Mouse (Mus musculus) intestine, embryonic 16.5 days (tissue): Measurements from ENCODE around the gene Runx1. TPM values are rescaled to one million over a fixed set of nuclear protein-coding genes. Genes with fewer than 3 reads are reported as not detected.

Experiments
- ATAC-seq: fragments of 200-750 bp; cut with Nextera tagmentation; 2 replicates; pipeline ENCODE4 v1.8.0; 2017; ENCODE audit warnings: moderate TSS enrichment, moderate library complexity
- H3K27ac ChIP-seq: fragments of 300-500 bp; sonication (generic); 2 replicates; pipeline ENCODE4 v1.5.1; 2014; ENCODE audit warnings: mild to moderate bottlenecking, low read length
- H3K27me3 ChIP-seq: fragments of 300-500 bp; sonication (generic); replicated peaks from 2 replicates; pipeline ENCODE4 v1.6.1; 2014; ENCODE audit warnings: low read length, control low read depth, mixed read lengths; ENCODE audit not compliant: control insufficient read depth, insufficient read depth
- H3K36me3 ChIP-seq: fragments of 300-500 bp; sonication (generic); 2 replicates; pipeline ENCODE4 v1.6.1; 2014; ENCODE audit warnings: low read length, control low read depth; ENCODE audit not compliant: control insufficient read depth, insufficient read depth
- H3K4me1 ChIP-seq: fragments of 300-500 bp; sonication (generic); 2 replicates; pipeline ENCODE4 v1.6.1; 2014; ENCODE audit warnings: low read length, control low read depth, mixed read lengths; ENCODE audit not compliant: control insufficient read depth, insufficient read depth
- H3K4me2 ChIP-seq: fragments of 300-500 bp; sonication (generic); 2 replicates; pipeline ENCODE4 v1.6.1; 2014; ENCODE audit warnings: low read depth, low read length, control low read depth
- H3K4me3 ChIP-seq: fragments of 300-500 bp; sonication (generic); 2 replicates; pipeline ENCODE4 v1.5.1; 2014; ENCODE audit warnings: mild to moderate bottlenecking, low read length
- H3K9ac ChIP-seq: fragments of 300-500 bp; sonication (generic); 2 replicates; pipeline ENCODE4 v1.6.1; 2014; ENCODE audit warnings: low read depth, low read length
- H3K9me3 ChIP-seq: fragments of 300-500 bp; sonication (generic); 2 replicates; pipeline ENCODE4 v1.6.1; 2016; ENCODE audit warnings: low read length, control low read depth; ENCODE audit not compliant: control insufficient read depth
- WGBS: fragments of 180-500 bp; shearing (Covaris S2); extraction: QIAGEN DNeasy Blood & Tissue Kit; methylation state at CpG from one replicate; pipeline ENCODE4 v1.1.7; 2014; 5-methylcytosine and 5-hydroxymethylcytosine counted together
- polyA plus RNA-seq: library from polyadenylated mRNA; unstranded; fragments of >200 nt; fragmentation: Nextera tagmentation; extraction: Ambion mirVana; gene quantifications from 2 replicates; pipeline ENCODE4 v1.2.1, GENCODE M21; 2015

Gene Runx1
- polyA plus RNA-seq, 1 experiment from 2014 or later = 2.3 TPM

DNA sequence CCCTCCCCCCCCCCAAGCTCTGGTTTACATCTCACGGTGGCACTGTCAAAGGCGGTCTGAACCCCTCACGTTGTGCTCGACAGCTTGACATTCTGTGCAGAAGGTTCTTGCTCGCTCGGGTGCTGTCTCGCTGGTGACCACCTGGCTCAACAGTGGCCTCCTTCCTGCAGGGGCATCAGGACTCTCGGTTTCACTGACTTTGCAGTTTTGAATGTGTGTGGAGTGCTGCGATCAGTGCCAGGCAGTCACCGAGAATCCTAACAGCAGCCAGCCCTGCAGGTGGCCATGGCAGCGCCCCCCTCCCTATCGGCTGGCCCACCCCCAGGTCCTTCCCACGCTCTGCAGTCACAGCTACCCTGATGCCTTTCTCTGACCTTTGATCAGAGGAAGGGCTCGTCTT, 4.5 kb upstream of the Runx1 start:
- Histone ChIP-seq H3K27ac (no peak overlapping the region), H3K36me3 (no peaks in the 10 kb centered on the region), H3K9me3 (no peaks in the 10 kb centered on the region), H3K4me2 (no peak overlapping the region), H3K4me1 (no peaks in the 10 kb centered on the region; the same call in 1 of the 2 replicates), H3K27me3 (no peaks in the 10 kb centered on the region), H3K9ac (no peak overlapping the region), H3K4me3 (no peak overlapping the region)
- WGBS = 41% methylated on average over 14 of the region's 14 CpGs
- no peak for ATAC-seq

GRCm38 (mm10) chr16:92828308-92828862, 2.4 kb upstream of the Runx1 start:
- Histone ChIP-seq H3K4me1 (no peaks in the 10 kb centered on the region; the same call in 1 of the 2 replicates), H3K27me3 (no peaks in the 10 kb centered on the region), H3K9me3 (no peaks in the 10 kb centered on the region), H3K4me2 (no peak overlapping the region), H3K36me3 (no peaks in the 10 kb centered on the region), H3K27ac (no peak overlapping the region), H3K9ac (no peak overlapping the region), H3K4me3 (no peak overlapping the region)
- no peak for ATAC-seq
- 44% methylated on average over 8 of the region's 8 CpGs for WGBS

GRCm38 (mm10) chr16:92827663-92828307, 1.8 kb upstream of the Runx1 start:
- no peak for ATAC-seq
- no peak overlapping the region for H3K27ac ChIP-seq
- 65% methylated on average over 7 of the region's 7 CpGs for WGBS
- no peaks in the 10 kb centered on the region for H3K9me3 ChIP-seq
- H3K4me3 ChIP-seq = no peak overlapping the region
- H3K4me1 ChIP-seq = peaks cover 1% of the 10 kb centered on the region
- H3K36me3 ChIP-seq = no peaks in the 10 kb centered on the region
- no peak overlapping the region for H3K9ac ChIP-seq
- no peak overlapping the region for H3K4me2 ChIP-seq
- no peaks in the 10 kb centered on the region for H3K27me3 ChIP-seq

- H3K27me3 ChIP-seq = no peaks in the 10 kb centered on the region
- WGBS = 93% methylated on average over 6 of the region's 6 CpGs
Observed at GRCm38 (mm10) chr16:92826683-92827082, 734 bp upstream of the Runx1 start.

GRCm38 (mm10) chr16:92825204-92825843, 625 bp downstream of the Runx1 start:
- Histone ChIP-seq H3K4me2 (no peak overlapping the region), H3K4me3 (no peak overlapping the region), H3K9ac (no peak overlapping the region), H3K27ac (no peak overlapping the region), H3K9me3 (no peaks in the 10 kb centered on the region), H3K4me1 (peaks cover 3% of the 10 kb centered on the region), H3K27me3 (no peaks in the 10 kb centered on the region), H3K36me3 (no peaks in the 10 kb centered on the region)
- no peak for ATAC-seq
- 77% methylated on average over 18 of the region's 18 CpGs for WGBS

More at GRCm38 (mm10) chr16:92826683-92827082, 734 bp upstream of the Runx1 start:
- no peak overlapping the region for H3K27ac ChIP-seq
- H3K36me3 ChIP-seq = no peaks in the 10 kb centered on the region
- no peak overlapping the region for H3K9ac ChIP-seq
- H3K4me2 ChIP-seq = no peak overlapping the region
- peaks cover 3% of the 10 kb centered on the region for H3K4me1 ChIP-seq
- no peak overlapping the region for H3K4me3 ChIP-seq
- no peaks in the 10 kb centered on the region for H3K9me3 ChIP-seq
- ATAC-seq = no peak

- Histone ChIP-seq H3K9ac (no peak overlapping the region), H3K27ac (no peak overlapping the region), H3K4me2 (no peak overlapping the region), H3K4me3 (no peak overlapping the region), H3K9me3 (no peaks in the 10 kb centered on the region), H3K27me3 (no peaks in the 10 kb centered on the region), H3K4me1 (peaks cover 3% of the 10 kb centered on the region; the same call in 1 of the 2 replicates), H3K36me3 (no peaks in the 10 kb centered on the region)
- WGBS = 85% methylated on average over 9 of the region's 9 CpGs
- ATAC-seq = no peak
Observed at GRCm38 (mm10) chr16:92824723-92825203, 1.2 kb downstream of the Runx1 start.

DNA sequence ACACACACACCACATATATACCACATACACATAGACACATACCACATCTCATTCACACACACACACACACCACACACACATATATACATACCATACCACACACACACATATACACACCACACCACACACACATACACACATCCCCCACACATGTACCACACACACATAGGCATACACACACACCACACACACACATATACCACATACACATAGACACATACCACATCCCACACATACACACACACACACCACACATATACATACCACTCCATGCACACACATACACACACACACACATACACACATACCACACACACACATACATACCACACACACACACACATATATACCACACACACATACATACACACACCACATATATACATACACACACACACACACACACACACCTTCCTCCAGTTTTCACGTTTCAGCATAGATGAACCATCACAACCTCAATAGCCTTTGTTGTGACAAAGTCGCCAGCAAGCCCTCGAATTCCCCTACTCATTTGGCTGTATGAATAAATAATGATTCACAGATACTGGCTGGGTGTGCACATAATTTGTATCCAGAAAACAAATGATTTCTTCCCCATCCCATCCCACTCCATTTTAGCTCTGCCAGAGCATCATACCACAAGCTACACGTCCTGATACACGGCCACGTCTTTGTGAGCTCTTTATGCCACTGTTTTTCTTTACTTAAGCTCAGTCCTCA, 1.8 kb downstream of the Runx1 start:
- Histone ChIP-seq H3K4me1 (peaks cover 3% of the 10 kb centered on the region; the same call in 1 of the 2 replicates), H3K27ac (no peak overlapping the region), H3K4me2 (no peak overlapping the region), H3K36me3 (no peaks in the 10 kb centered on the region), H3K9ac (no peak overlapping the region), H3K4me3 (no peak overlapping the region), H3K9me3 (no peaks in the 10 kb centered on the region), H3K27me3 (no peaks in the 10 kb centered on the region)
- 82% methylated on average over 6 of the region's 6 CpGs for WGBS
- ATAC-seq = no peak

DNA sequence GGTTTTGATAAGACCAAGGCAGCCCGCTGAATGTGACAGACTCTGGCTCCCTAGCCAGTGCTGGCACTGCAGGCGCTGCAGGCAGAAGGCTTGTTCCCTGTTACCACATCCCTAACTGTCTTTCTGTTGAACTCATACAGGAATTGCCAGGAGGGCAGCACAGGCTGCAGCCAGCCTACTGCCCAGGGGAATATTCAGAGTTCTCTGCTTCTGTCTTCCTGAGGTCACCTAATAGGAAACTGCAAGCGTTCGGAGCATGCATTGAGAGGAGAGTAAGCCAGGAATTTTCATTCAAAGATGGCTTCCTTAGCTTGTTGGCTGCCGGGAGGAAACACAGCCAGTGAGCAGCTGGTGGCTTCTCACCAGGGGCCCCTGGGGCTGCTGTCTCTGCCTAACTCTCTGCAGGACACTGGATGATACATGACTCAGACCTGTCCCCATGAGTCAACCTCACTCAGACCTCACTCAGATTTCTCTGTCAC, 2.5 kb downstream of the Runx1 start:
- Histone ChIP-seq H3K9me3 (no peaks in the 10 kb centered on the region), H3K9ac (no peak overlapping the region), H3K4me2 (no peak overlapping the region), H3K36me3 (no peaks in the 10 kb centered on the region), H3K4me1 (peaks cover 3% of the 10 kb centered on the region; the same call in 1 of the 2 replicates), H3K4me3 (no peak overlapping the region), H3K27me3 (no peaks in the 10 kb centered on the region), H3K27ac (no peak overlapping the region)
- WGBS = 43% methylated on average over 5 of the region's 5 CpGs
- no peak; the same call in 1 of the 2 replicates for ATAC-seq

GRCm38 (mm10) chr16:92822676-92823075, 3.3 kb downstream of the Runx1 start:
- Histone ChIP-seq H3K4me1 (peaks cover 3% of the 10 kb centered on the region; the same call in 1 of the 2 replicates), H3K27me3 (no peaks in the 10 kb centered on the region), H3K9ac (no peak overlapping the region), H3K9me3 (no peaks in the 10 kb centered on the region), H3K4me3 (no peak overlapping the region), H3K4me2 (no peak overlapping the region), H3K36me3 (no peaks in the 10 kb centered on the region), H3K27ac (no peak overlapping the region)
- no peak for ATAC-seq
- WGBS = 83% methylated on average over 12 of the region's 12 CpGs
